Mouse (Mus musculus) kidney, embryonic 15.5 days (tissue): ENCODE results near the gene Bglap3. TPM values are rescaled to one million over a fixed set of nuclear protein-coding genes. Genes with fewer than 3 reads are reported as not detected.
"Not testable (repeated sequence)": the region's sequence is repeated elsewhere in the genome, so short reads cannot be mapped to it uniquely, and the experiment has no call there.

ENCODE experiments used
- ATAC-seq: fragments of 200-750 bp; cut with Nextera tagmentation; replicated peaks from 2 replicates; pipeline ENCODE4 v1.8.0; 2017; ENCODE audit warnings: moderate TSS enrichment; ENCODE audit not compliant: low FRiP score
- H3K27ac ChIP-seq: fragments of 300-500 bp; sonication (generic); 2 replicates; pipeline ENCODE4 v1.5.1; 2015; ENCODE audit warnings: mild to moderate bottlenecking, inconsistent platforms
- H3K27me3 ChIP-seq: fragments of 300-500 bp; sonication (generic); 2 replicates; pipeline ENCODE4 v1.6.1; 2015; ENCODE audit warnings: inconsistent platforms
- H3K36me3 ChIP-seq: fragments of 300-500 bp; sonication (generic); 2 replicates; pipeline ENCODE4 v1.6.1; 2015; ENCODE audit warnings: inconsistent platforms
- H3K4me1 ChIP-seq: fragments of 300-500 bp; sonication (generic); 2 replicates; pipeline ENCODE4 v1.6.1; 2015; ENCODE audit warnings: inconsistent platforms
- H3K4me2 ChIP-seq: fragments of 300-500 bp; sonication (generic); 2 replicates; pipeline ENCODE4 v1.6.1; 2015; ENCODE audit warnings: moderate library complexity, mild to moderate bottlenecking, inconsistent platforms
- H3K4me3 ChIP-seq: fragments of 300-500 bp; sonication (generic); replicated peaks from 2 replicates; pipeline ENCODE4 v1.5.1; 2015; ENCODE audit warnings: mild to moderate bottlenecking, inconsistent platforms
- H3K9ac ChIP-seq: fragments of 300-500 bp; sonication (generic); 2 replicates; pipeline ENCODE4 v1.6.1; 2015; ENCODE audit warnings: mild to moderate bottlenecking, inconsistent platforms
- H3K9me3 ChIP-seq: fragments of 300-500 bp; sonication (generic); replicated peaks from 2 replicates; pipeline ENCODE4 v1.6.1; 2016; ENCODE audit warnings: inconsistent platforms
- WGBS: fragments of 180-500 bp; shearing (Covaris S2); methylation state at CpG from one replicate; pipeline ENCODE4 v1.1.7; 2015; ENCODE audit warnings: mixed read lengths; 5-methylcytosine and 5-hydroxymethylcytosine counted together
- polyA plus RNA-seq: library from polyadenylated mRNA; unstranded; fragments of >200 nt; fragmentation: Nextera tagmentation; extraction: Ambion mirVana; gene quantifications from 2 replicates; pipeline ENCODE4 v1.2.1, GENCODE M21; 2015

Gene Bglap3
- polyA plus RNA-seq, 1 experiment from 2014 or later: 0.39 TPM

DNA sequence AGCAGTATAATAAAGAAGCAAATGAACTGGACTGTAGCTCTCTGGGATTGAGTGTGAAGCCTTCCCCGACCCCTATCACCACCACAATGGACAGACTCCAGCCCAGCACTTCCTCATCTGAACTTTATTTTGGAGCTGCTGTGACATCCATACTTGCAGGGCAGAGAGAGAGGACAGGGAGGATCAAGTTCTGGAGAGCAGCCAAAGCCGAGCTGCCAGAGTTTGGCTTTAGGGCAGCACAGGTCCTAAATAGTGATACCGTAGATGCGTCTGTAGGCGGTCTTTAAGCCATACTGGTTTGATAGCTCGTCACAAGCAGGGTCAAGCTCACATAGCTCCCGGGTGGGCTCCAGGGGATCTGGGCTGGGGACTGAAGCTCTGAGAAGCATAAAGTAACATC lies 4.0 kb downstream of the Bglap3 start:
- not testable (repeated sequence) for H3K36me3 ChIP-seq, H3K9me3 ChIP-seq, H3K4me2 ChIP-seq, H3K27ac ChIP-seq, H3K4me3 ChIP-seq, ATAC-seq, H3K9ac ChIP-seq
- Histone ChIP-seq H3K4me1 (peaks cover 24% of the 10 kb centered on the region), H3K27me3 (peaks cover 20% of the 10 kb centered on the region)
- 81% methylated on average over 7 of the region's 7 CpGs for WGBS

- H3K9ac ChIP-seq, H3K9me3 ChIP-seq, ATAC-seq, H3K36me3 ChIP-seq, H3K27ac ChIP-seq, H3K4me3 ChIP-seq: not testable (repeated sequence)
- H3K27me3 ChIP-seq: peaks cover 20% of the 10 kb centered on the region
- peak overlapping the region; percentile 55 for H3K4me2 ChIP-seq
- WGBS: 59% methylated on average over 3 of the region's 7 CpGs
- H3K4me1 ChIP-seq: peaks cover 24% of the 10 kb centered on the region
Observed at GRCm38 (mm10) chr3:88367517-88367916, 5.0 kb downstream of the Bglap3 start.

- not testable (repeated sequence) for H3K9me3 ChIP-seq, H3K9ac ChIP-seq
- Histone ChIP-seq H3K4me3 (peak overlapping the region; percentile 29; the same call in 1 of the 2 replicates), H3K4me1 (peaks cover 24% of the 10 kb centered on the region), H3K36me3 (peaks cover 13% of the 10 kb centered on the region), H3K27me3 (peaks cover 20% of the 10 kb centered on the region), H3K4me2 (peak overlapping the region; percentile 55), H3K27ac (peak overlapping the region; percentile 56; the same call in 1 of the 2 replicates)
- peak; percentile 81 for ATAC-seq
- WGBS: 4% methylated on average over 21 of the region's 22 CpGs
Observed at GRCm38 (mm10) chr3:88366830-88367428, 5.6 kb downstream of the Bglap3 start.

- Histone ChIP-seq H3K4me1 (peaks cover 24% of the 10 kb centered on the region), H3K27me3 (peaks cover 20% of the 10 kb centered on the region), H3K27ac (no peak overlapping the region), H3K4me3 (no peak overlapping the region), H3K9ac (no peak overlapping the region), H3K36me3 (peaks cover 24% of the 10 kb centered on the region), H3K9me3 (peaks cover 9% of the 10 kb centered on the region), H3K4me2 (peak overlapping the region; percentile 10; the same call in 1 of the 2 replicates)
- no peak for ATAC-seq
- WGBS: 34% methylated on average over 34 of the region's 34 CpGs
Observed at GRCm38 (mm10) chr3:88365705-88366361, 6.7 kb downstream of the Bglap3 start.

DNA sequence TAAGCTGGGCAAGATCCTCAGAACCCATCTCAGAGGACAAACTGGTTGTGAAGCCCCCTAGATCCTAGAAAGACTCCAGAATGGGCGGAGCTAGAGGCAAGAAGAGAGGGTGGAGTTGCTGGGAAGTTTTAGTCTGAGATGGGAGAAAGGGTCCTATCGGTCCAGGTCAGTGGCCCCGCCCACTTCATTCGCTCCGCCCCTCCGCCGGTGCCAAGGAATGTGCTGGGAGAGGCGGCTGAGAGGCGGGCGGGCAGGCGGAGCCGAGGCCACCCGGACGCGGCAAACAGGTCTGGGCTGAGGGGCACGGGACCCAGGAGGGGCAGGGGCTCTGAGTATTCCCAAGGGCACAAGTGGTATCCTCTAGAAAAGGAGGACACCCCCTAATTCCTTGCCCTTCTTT lies 8.2 kb downstream of the Bglap3 start, which contains the start of gene Paqr6:
Gene Paqr6 (plus strand): TSS at position 248 of the 400 bp plus-strand sequence.
- peak within 1 kb of the TSS; percentile 30 for H3K4me3 ChIP-seq
- H3K27me3 ChIP-seq: peaks cover 20% of the 10 kb centered on the region
- H3K4me1 ChIP-seq: peaks cover 28% of the 10 kb centered on the region
- WGBS: 1% methylated on average over 16 of the region's 16 CpGs
- peaks cover 39% of the 10 kb centered on the region for H3K36me3 ChIP-seq
- H3K9me3 ChIP-seq: no peaks in the 10 kb centered on the region
- peak; percentile 27; the same call in 1 of the 2 replicates for ATAC-seq
- peak within 1 kb of the TSS; percentile 66 for H3K27ac ChIP-seq
- no peak within 1 kb of the TSS for H3K9ac ChIP-seq
- H3K4me2 ChIP-seq: peak within 1 kb of the TSS; percentile 52

GRCm38 (mm10) chr3:88363700-88364099 lies 8.8 kb downstream of the Bglap3 start:
- Histone ChIP-seq H3K36me3 (peaks cover 46% of the 10 kb centered on the region), H3K9me3 (no peaks in the 10 kb centered on the region), H3K9ac (no peak overlapping the region), H3K27me3 (peaks cover 20% of the 10 kb centered on the region), H3K4me1 (peaks cover 28% of the 10 kb centered on the region), H3K4me3 (no peak overlapping the region), H3K4me2 (no peak overlapping the region; the same call in 1 of the 2 replicates), H3K27ac (peak overlapping the region; percentile 66)
- no peak for ATAC-seq
- 65% methylated on average over 4 of the region's 4 CpGs for WGBS

DNA sequence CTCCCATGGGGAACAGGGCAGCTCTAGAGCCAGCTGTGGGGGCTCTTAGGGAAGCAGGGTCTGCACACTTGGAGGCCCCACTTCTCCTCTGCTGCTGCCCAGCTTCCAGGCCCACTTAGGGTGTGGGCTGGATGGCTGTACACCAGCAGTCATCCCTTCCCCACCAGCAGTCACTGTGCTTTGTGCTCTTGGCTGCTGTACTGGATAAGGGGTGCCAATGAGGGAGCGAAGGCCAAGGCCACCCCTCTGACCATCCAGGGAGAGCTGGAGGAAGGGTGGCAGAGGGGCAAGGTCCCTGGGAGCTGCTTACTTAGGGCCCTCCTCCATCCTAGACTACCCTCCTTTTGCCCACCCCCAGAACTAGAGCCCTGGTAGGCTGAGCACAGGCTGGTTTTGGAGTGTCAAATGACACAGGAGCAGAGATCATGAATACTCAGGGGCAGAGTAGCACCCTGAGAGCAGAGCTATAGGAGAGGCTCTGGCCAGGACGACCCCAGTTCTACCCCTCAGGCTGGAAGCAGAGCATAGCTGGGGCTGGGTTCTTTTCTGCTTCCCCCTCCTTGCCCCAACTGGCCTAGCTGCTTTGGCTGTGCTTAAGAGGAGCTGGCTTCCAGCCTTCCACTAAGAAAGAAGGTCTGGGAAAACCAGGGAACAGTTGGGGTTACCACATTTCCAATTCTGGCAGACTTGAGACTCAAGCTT lies 10.8 kb downstream of the Bglap3 start:
- Histone ChIP-seq H3K4me1 (peaks cover 25% of the 10 kb centered on the region), H3K4me2 (no peak overlapping the region), H3K36me3 (peaks cover 65% of the 10 kb centered on the region), H3K9me3 (no peaks in the 10 kb centered on the region), H3K9ac (no peak overlapping the region), H3K4me3 (no peak overlapping the region), H3K27ac (no peak overlapping the region), H3K27me3 (peaks cover 20% of the 10 kb centered on the region)
- 72% methylated on average over 2 of the region's 2 CpGs for WGBS
- no peak for ATAC-seq

GRCm38 (mm10) chr3:88361096-88361495 lies 11.4 kb downstream of the Bglap3 start:
- Histone ChIP-seq H3K4me2 (no peak overlapping the region), H3K27me3 (peaks cover 17% of the 10 kb centered on the region), H3K4me1 (peaks cover 25% of the 10 kb centered on the region), H3K36me3 (peaks cover 72% of the 10 kb centered on the region), H3K9me3 (no peaks in the 10 kb centered on the region), H3K4me3 (no peak overlapping the region), H3K9ac (no peak overlapping the region), H3K27ac (no peak overlapping the region)
- WGBS: 62% methylated on average over 6 of the region's 6 CpGs
- no peak for ATAC-seq

- H3K9ac ChIP-seq: no peak overlapping the region
- WGBS: 62% methylated on average over 3 of the region's 3 CpGs
- no peak for ATAC-seq
- no peaks in the 10 kb centered on the region for H3K9me3 ChIP-seq
- H3K36me3 ChIP-seq: peaks cover 83% of the 10 kb centered on the region
- no peak overlapping the region for H3K4me3 ChIP-seq
- peaks cover 17% of the 10 kb centered on the region for H3K4me1 ChIP-seq
- H3K27ac ChIP-seq: peak overlapping the region; percentile 0; the same call in 1 of the 2 replicates
- H3K4me2 ChIP-seq: no peak overlapping the region
- peaks cover 6% of the 10 kb centered on the region for H3K27me3 ChIP-seq
Observed at GRCm38 (mm10) chr3:88359989-88360388, 12.6 kb downstream of the Bglap3 start.

DNA sequence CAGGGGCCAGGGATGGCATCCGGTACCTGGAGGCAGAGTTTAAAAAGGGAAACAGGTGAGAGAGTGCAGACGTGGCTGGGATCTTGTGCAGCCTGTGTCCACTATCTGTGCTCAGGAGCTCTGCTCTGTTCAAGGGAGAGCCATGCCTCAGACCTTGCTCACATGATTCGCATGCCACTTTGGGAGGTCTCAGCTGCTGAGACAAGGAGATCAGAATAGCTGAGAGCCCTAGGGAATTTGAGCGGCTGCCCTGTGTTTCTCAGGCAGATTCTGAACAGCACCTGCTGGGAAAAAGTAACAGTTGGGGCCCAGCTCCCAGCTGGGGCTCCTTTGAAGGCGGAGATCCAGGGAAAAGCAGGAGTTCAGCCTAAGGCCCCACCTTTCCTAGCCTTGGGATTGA lies 13.0 kb downstream of the Bglap3 start:
- Histone ChIP-seq H3K4me1 (peaks cover 13% of the 10 kb centered on the region), H3K4me2 (no peak overlapping the region), H3K9ac (no peak overlapping the region), H3K27ac (peak overlapping the region; percentile 0; the same call in 1 of the 2 replicates), H3K27me3 (peaks cover 2% of the 10 kb centered on the region; the same call in 1 of the 2 replicates), H3K4me3 (no peak overlapping the region), H3K9me3 (no peaks in the 10 kb centered on the region), H3K36me3 (peaks cover 87% of the 10 kb centered on the region)
- no peak for ATAC-seq
- WGBS: 79% methylated on average over 5 of the region's 5 CpGs

- no peak overlapping the region for H3K9ac ChIP-seq
- WGBS: 96% methylated on average over 8 of the region's 8 CpGs
- no peak overlapping the region for H3K27ac ChIP-seq
- H3K4me1 ChIP-seq: no peaks in the 10 kb centered on the region
- H3K9me3 ChIP-seq: no peaks in the 10 kb centered on the region
- no peak overlapping the region for H3K4me3 ChIP-seq
- no peak for ATAC-seq
- H3K27me3 ChIP-seq: no peaks in the 10 kb centered on the region
- H3K36me3 ChIP-seq: peaks cover 100% of the 10 kb centered on the region
- H3K4me2 ChIP-seq: no peak overlapping the region
Observed at GRCm38 (mm10) chr3:88354396-88355165, 18.0 kb downstream of the Bglap3 start.
